Mouse (Mus musculus): ENCODE results near the gene Card14. TPM values are rescaled to one million over a fixed set of nuclear protein-coding genes. Genes with fewer than 3 reads are reported as not detected.

The Card14 gene
- polyA plus RNA-seq, 1 experiment from 2014 or later, result 0.23 TPM

DNA sequence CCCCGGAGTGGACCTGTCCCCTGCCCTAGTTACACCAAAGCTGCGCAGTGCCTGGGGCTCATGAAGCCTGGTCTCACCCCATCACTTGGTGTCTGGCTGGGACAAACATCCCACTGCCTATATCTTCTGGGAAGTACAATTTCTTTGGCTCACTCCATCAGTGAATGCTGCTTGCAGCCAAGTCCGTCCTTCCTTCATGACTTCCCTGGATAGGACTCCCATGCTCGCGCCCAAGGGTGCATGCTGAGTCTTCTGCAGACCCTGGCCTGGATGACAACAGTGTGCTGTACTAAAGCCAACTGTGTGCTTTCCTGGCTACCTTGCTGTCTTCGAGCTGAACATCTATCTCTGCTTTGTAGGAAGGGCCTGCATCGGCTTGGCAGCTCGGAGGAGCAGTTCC is 36.6 kb downstream of the Card14 start:
- Histone ChIP-seq H3K4me1 (no peaks in the 10 kb centered on the region), H3K9me3 (replicated peaks) (no peaks in the 10 kb centered on the region), H3K4me2 (no peak overlapping the region), H3K9ac (no peak overlapping the region), H3K27me3 (no peaks in the 10 kb centered on the region), H3K4me3 (replicated peaks) (no peak overlapping the region), H3K27ac (no peak overlapping the region), H3K36me3 (peaks cover 2% of the 10 kb centered on the region; the same call in 1 of the 2 replicates)
- no peak for ATAC-seq (replicated peaks; ENCODE audit: low FRiP score)
- 84% methylated on average over 8 of the region's 8 CpGs for WGBS

DNA sequence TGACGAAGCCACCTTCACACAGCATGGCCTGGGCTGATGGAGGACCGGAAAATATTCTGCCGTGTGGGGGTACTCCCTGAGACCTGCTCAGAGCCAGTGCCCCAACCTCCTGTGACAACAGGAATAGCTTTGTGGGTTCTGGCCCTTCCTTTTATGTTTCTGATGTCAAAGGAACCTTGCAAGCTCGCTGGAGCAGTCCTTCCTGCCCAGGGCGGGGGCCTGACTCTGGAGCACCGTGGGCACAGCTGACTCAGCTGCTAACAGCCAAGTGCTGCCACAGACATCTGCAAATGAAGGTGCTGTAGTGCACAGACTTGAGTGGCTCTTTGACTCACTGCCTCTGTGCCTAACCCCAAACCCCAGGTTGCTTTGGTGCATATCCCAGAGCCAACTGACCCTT is 37.3 kb downstream of the Card14 start:
- Histone ChIP-seq H3K9me3 (replicated peaks) (no peaks in the 10 kb centered on the region), H3K27ac (no peak overlapping the region), H3K9ac (no peak overlapping the region), H3K27me3 (no peaks in the 10 kb centered on the region), H3K4me3 (replicated peaks) (no peak overlapping the region), H3K4me2 (no peak overlapping the region), H3K4me1 (no peaks in the 10 kb centered on the region), H3K36me3 (peaks cover 2% of the 10 kb centered on the region; the same call in 1 of the 2 replicates)
- 61% methylated on average over 6 of the region's 6 CpGs for WGBS
- ATAC-seq (replicated peaks; ENCODE audit: low FRiP score), result no peak

DNA sequence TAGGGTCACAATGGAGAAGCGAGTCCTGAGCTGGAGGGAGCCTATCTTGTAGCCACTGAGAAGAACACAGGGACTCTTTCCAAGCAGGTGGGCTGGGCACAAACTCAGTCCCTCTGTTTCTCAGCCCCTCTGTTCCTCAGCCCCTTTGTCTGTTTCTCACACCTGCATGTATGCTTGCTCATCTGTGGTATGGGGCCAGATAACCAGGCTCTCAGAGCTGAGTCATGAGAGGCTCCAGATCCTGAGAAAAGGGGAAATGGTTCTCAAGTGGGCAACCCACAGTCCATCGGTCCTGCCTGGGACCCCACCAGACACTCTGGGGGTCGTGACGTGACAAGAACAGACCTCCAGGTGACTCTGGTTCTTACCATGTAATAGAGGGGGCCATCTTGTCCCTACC is 39.6 kb downstream of the Card14 start:
- Histone ChIP-seq H3K27me3 (no peaks in the 10 kb centered on the region), H3K27ac (no peak overlapping the region), H3K9me3 (replicated peaks) (no peaks in the 10 kb centered on the region), H3K9ac (no peak overlapping the region), H3K4me2 (no peak overlapping the region), H3K4me3 (replicated peaks) (no peak overlapping the region), H3K36me3 (peaks cover 2% of the 10 kb centered on the region; the same call in 1 of the 2 replicates), H3K4me1 (no peaks in the 10 kb centered on the region)
- ATAC-seq (replicated peaks; ENCODE audit: low FRiP score), result no peak
- WGBS, result 93% methylated on average over 4 of the region's 4 CpGs

DNA sequence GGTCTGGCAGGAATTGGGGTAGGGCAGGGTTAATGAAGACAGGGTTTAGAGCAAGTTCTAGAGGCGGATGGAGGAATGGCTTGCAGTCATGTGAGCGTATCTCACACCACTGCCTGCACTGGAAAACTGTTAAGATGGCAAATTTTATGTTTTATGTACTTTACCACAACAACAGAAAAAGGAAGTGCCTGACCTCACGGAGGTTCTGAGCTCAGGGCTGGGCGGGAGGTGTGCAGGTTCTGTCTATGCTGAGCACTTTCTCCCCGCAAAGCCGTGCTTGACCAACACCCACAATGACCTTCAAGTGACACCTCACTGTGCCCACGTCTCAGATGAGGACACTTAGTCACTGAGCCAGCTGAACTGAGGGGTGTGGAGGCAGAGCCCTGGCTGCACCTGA is 44.5 kb downstream of the Card14 start:
- WGBS, result 65% methylated on average over 7 of the region's 7 CpGs
- ATAC-seq (replicated peaks; ENCODE audit: low FRiP score), result no peak

DNA sequence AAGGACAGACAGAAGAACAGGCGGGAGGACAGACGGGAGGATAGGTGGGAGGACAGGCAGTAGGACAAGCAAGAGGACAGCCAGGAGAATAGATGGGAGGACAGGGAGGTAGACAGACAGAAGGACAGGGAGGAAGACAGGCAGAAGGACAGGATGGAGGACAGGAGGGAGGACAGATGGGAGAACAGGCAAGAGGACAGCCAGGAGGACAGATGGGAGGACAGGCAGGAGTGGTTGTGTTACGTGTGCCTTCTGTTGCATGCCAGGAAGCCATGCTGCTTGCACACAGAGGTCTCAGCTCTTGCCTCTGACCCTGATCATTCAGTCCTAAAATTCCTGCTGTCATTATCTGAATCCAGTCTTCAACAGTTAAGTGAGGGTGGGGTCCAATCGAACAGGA is 46.4 kb downstream of the Card14 start:
- Histone ChIP-seq H3K9ac (no peak overlapping the region), H3K27ac (no peak overlapping the region), H3K27me3 (no peaks in the 10 kb centered on the region), H3K4me3 (replicated peaks) (no peak overlapping the region), H3K4me1 (peaks cover 24% of the 10 kb centered on the region), H3K9me3 (replicated peaks) (no peaks in the 10 kb centered on the region), H3K36me3 (peaks cover 3% of the 10 kb centered on the region; the same call in 1 of the 2 replicates), H3K4me2 (no peak overlapping the region)
- 87% methylated on average over 4 of the region's 4 CpGs for WGBS
- no peak for ATAC-seq (replicated peaks; ENCODE audit: low FRiP score)

More for the DNA sequence above, 44.5 kb downstream of the Card14 start:
- H3K4me1 ChIP-seq, result peaks cover 24% of the 10 kb centered on the region
- H3K36me3 ChIP-seq, result no peaks in the 10 kb centered on the region
- H3K9ac ChIP-seq, result no peak overlapping the region
- H3K27ac ChIP-seq, result no peak overlapping the region
- H3K4me3 ChIP-seq (replicated peaks), result no peak overlapping the region
- no peaks in the 10 kb centered on the region for H3K9me3 ChIP-seq (replicated peaks)
- H3K27me3 ChIP-seq, result no peaks in the 10 kb centered on the region
- H3K4me2 ChIP-seq, result no peak overlapping the region

DNA sequence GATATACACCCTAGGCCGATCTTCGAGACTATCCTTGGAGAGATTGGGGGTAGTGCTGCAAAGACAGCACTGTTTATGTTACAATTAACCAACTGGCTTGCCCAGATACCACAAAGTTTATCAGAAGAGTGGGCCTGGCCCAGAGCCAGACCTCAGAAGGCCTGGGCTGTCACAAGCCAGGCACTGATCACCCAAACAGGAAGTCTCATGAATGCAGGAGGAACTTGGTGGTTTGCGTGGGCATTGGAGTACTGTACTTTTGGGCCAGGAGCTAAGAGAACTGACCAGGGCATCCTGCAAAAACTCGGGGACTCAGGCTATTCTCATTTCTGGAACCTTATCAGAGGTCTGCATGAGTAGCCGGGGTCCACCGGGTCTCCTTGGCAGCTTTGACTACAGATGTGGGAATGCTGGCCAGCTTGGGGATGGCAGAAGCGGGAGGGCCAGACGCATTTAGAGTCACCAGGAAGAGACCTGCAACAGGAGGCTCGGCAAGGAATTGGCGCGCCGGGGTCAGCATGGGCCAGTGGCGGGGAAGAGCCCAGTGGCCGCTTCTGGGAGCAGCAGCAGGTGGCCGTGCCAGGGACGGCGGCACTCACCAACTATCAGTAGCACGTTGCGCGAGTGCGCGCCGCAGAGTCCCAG is 47.4 kb downstream of the Card14 start:
- H3K9ac ChIP-seq, result peak overlapping the region; percentile 76
- 6% methylated on average over 23 of the region's 23 CpGs for WGBS
- 0 out of 2 replicates have a peak, but pooled peaks have one; percentile 12 for ATAC-seq (replicated peaks; ENCODE audit: low FRiP score)

DNA sequence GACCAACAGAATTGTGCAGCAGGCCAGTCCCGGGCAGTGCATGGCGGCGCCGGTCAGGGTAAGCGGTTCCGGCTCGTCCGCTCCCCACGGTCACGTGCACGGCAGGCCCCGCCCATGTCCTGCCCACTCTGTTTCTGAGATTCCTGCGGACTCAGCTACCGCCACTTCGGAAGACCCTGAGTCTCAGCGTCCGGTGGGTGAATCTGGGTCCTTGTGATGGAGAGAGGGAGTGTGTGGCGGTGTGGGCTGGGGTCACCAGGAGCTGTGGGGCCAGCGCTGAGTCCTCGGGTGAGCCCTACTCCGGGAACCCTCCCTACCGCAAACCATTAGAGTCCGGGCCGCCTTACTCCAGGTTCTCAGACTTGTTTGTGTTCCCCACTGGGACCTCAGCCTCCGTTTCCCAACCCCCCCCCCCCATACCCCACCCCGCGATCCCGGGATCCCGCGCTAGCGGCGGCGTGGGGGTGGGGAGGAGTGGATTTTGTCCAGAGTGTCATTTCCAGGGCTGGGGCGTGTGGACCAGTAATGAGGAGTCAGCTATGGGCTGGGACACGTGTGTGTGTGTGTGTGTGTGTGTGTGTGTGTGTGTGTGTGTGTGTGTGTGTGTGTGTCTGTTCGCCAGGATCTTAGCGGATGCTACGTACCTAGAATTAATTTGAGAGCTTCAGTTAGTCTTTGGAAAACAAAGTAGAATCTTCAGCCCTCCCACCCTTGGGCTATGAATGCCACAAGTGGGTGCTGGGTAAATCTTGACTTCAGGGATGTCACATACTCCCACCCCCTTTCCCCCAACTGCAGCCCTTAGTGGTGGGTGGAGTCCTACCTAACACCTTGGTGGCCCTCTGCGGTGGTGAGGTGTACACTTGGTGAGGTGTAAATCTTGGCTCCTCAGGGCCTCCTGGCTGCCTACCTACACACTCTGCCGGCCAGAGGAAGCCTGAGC is 48.1 kb downstream of the Card14 start, which contains the start of the genes Sgsh and Slc26a11:
Gene Sgsh, minus strand, starts transcription at position 94 of the 943 bp plus-strand sequence.
Gene Slc26a11, plus strand, starts transcription at position 115 of the 943 bp plus-strand sequence.
- Histone ChIP-seq H3K4me3 (replicated peaks) (peak within 1 kb of the TSS; percentile 81), H3K9me3 (replicated peaks) (no peaks in the 10 kb centered on the region), H3K9ac (peak within 1 kb of the TSS; percentile 76), H3K4me1 (peaks cover 24% of the 10 kb centered on the region), H3K27me3 (no peaks in the 10 kb centered on the region), H3K27ac (peak within 1 kb of the TSS; percentile 87), H3K36me3 (peaks cover 16% of the 10 kb centered on the region), H3K4me2 (peak within 1 kb of the TSS; percentile 96)
- WGBS, result 2% methylated on average over 40 of the region's 40 CpGs
- ATAC-seq (replicated peaks; ENCODE audit: low FRiP score), result peak; percentile 96

More for the DNA sequence above, 47.4 kb downstream of the Card14 start:
- H3K4me2 ChIP-seq, result peak overlapping the region; percentile 96
- no peaks in the 10 kb centered on the region for H3K9me3 ChIP-seq (replicated peaks)
- peak overlapping the region; percentile 87 for H3K27ac ChIP-seq
- no peaks in the 10 kb centered on the region for H3K27me3 ChIP-seq
- H3K4me3 ChIP-seq (replicated peaks), result peak overlapping the region; percentile 81
- peaks cover 12% of the 10 kb centered on the region for H3K36me3 ChIP-seq
- H3K4me1 ChIP-seq, result peaks cover 24% of the 10 kb centered on the region

DNA sequence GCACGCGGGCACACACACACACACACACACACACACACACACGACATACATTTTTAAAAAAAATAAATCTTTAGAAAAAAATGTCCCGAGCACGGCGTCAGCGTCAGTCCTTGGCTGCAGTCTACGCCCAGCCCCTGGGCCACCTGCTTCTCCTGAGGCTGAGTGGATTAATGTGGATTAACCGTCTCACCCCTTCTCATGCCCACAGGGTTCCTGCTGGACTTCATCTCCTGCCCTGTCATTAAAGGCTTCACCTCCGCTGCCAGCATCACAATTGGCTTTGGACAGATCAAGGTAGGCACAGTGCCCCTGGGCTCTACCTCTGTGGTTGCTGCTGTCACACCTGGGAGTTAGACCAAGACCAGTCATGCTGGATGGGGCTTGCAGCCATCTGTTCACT is 51.5 kb downstream of the Card14 start:
- Histone ChIP-seq H3K27me3 (no peaks in the 10 kb centered on the region), H3K4me2 (no peak overlapping the region), H3K4me3 (replicated peaks) (no peak overlapping the region), H3K36me3 (peaks cover 25% of the 10 kb centered on the region), H3K27ac (no peak overlapping the region), H3K4me1 (peaks cover 33% of the 10 kb centered on the region), H3K9me3 (replicated peaks) (no peaks in the 10 kb centered on the region), H3K9ac (no peak overlapping the region)
- WGBS, result 94% methylated on average over 10 of the region's 10 CpGs
- no peak for ATAC-seq (replicated peaks; ENCODE audit: low FRiP score)

DNA sequence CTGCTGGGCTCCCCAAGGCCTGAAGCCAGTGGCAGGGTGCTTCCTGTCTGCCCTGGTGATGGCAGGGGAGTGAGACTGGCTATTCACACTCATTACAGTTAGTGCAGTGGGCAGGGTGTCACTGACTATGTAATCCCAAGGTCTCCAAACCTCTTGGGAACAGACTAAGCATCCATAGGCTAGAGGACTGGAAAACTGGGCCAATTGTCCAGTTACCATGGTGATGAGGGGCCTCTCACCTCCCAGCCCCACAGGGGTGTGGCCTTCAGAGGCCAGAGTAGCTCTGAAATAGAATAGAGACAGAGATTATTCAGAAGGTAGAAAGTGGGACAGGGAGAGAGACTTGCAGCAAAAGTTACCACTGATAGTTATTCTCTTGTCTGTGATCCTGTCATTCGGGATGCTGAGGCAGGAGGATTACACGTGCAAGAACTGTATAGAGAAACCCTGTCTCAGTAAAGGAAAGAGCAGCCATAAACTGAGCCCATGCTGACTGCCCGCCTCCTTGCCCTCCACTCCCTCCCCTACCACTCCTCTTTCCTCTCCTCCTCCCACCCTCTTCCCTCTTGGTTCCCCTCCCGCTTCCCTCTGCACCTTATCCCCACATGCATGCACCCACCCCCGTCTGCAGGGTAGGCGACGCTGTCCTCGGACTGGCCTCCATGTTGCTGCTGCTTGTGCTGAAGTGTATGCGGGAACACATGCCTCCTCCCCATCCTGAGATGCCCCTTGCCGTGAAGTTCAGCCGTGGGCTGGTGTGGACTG is 55.4 kb downstream of the Card14 start:
- Histone ChIP-seq H3K9me3 (replicated peaks) (no peaks in the 10 kb centered on the region), H3K4me2 (peak overlapping the region; percentile 38), H3K27ac (no peak overlapping the region), H3K36me3 (peaks cover 44% of the 10 kb centered on the region), H3K4me1 (peaks cover 10% of the 10 kb centered on the region), H3K27me3 (no peaks in the 10 kb centered on the region), H3K9ac (no peak overlapping the region), H3K4me3 (replicated peaks) (0 out of 2 replicates have a peak overlapping the region, but pooled peaks have one; percentile 14)
- 31% methylated on average over 11 of the region's 11 CpGs for WGBS
- peak; percentile 40; the same call in 1 of the 2 replicates for ATAC-seq (replicated peaks; ENCODE audit: low FRiP score)

DNA sequence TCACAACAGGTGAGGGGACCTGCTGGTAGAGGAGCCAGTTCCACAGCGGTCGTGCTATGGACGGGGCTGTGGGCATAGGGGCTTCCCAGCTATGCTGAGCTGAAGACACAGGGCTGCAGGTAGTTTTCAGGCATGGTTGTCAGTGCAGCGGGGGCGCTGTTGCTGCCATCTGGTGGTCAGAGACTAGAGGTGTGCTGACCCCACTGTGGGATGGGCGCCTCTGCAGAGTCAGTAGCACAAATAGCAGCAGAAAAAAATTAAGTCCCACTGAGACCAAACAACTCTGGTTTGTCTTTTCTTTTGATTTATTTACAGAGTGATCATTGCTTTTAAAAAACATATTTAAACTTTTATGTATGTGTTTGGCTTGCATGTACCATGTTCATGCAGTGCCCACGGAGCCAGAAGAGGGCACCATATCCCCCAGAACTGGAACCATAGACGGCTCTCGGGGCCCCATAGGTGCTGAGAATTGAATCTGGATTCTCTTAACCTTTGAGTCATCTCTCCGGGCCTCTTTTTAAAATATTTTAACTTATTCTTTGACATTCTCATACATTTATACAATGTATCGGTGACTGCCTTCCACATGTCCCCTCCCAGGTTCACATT is 56.1 kb downstream of the Card14 start:
- WGBS, result 36% methylated on average over 11 of the region's 11 CpGs
- Histone ChIP-seq H3K27me3 (no peaks in the 10 kb centered on the region), H3K36me3 (peaks cover 46% of the 10 kb centered on the region), H3K9ac (no peak overlapping the region), H3K27ac (no peak overlapping the region), H3K9me3 (replicated peaks) (no peaks in the 10 kb centered on the region), H3K4me3 (replicated peaks) (0 out of 2 replicates have a peak overlapping the region, but pooled peaks have one; percentile 14), H3K4me2 (peak overlapping the region; percentile 38), H3K4me1 (peaks cover 10% of the 10 kb centered on the region)
- peak; percentile 77 for ATAC-seq (replicated peaks; ENCODE audit: low FRiP score)

DNA sequence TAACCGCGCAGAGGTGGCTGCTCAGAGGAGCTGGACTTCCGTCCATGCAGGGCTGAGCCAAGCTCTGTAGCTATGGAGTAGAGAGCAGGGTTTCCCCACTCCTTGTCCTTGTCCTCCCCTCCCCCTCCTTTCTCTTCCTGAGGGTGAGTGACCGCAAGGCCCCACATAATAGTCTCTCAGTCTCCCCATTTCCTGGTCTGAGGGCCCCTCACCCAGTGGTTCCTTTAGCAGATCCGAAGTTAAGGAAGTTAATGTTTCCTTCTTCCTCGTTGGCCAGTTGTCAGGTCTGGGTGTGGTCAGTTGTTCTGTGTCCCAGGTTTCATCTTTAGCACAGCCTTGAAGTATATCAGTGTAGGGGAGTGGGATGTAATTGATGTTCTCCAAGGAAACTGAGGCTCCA is 67.9 kb downstream of the Card14 start:
- Histone ChIP-seq H3K4me2 (no peak overlapping the region), H3K9ac (no peak overlapping the region), H3K27me3 (no peaks in the 10 kb centered on the region), H3K4me1 (peaks cover 3% of the 10 kb centered on the region; the same call in 1 of the 2 replicates), H3K4me3 (replicated peaks) (no peak overlapping the region), H3K36me3 (peaks cover 31% of the 10 kb centered on the region), H3K9me3 (replicated peaks) (no peaks in the 10 kb centered on the region), H3K27ac (no peak overlapping the region)
- WGBS, result 74% methylated on average over 6 of the region's 6 CpGs
- ATAC-seq (replicated peaks; ENCODE audit: low FRiP score), result no peak

All from kidney, embryonic 15.5 days (tissue).